Mouse (Mus musculus): ENCODE data around the gene Mapk9. TPM values are rescaled to one million over a fixed set of nuclear protein-coding genes. Genes with fewer than 3 reads are reported as not detected.
A peak's percentile ranks its signal among the peaks of the same experiment; 100 is the strongest.

Mapk9 gene
- polyA plus RNA-seq, 1 experiment from 2014 or later = 33.7 TPM

- H3K9ac ChIP-seq (ENCODE audit: low read length) = peak overlapping the region; percentile 69
- ATAC-seq (ENCODE audit: low read depth) = 0 out of 2 replicates have a peak, but pooled peaks have one; percentile 0
- peak overlapping the region; percentile 79 for H3K4me2 ChIP-seq (ENCODE audit: low read depth, low read length)
- 32% methylated on average over 11 of the region's 11 CpGs for WGBS
- peaks cover 2% of the 10 kb centered on the region; the same call in 1 of the 2 replicates for H3K36me3 ChIP-seq (ENCODE audit: control insufficient read depth, insufficient read depth, low read length)
- peak overlapping the region; percentile 29 for H3K27ac ChIP-seq (ENCODE audit: low read length)
- H3K27me3 ChIP-seq (ENCODE audit: control insufficient read depth, insufficient read depth, low read depth, low read length) = no peaks in the 10 kb centered on the region
- H3K9me3 ChIP-seq (ENCODE audit: control insufficient read depth, low read length) = no peaks in the 10 kb centered on the region
- H3K4me3 ChIP-seq (ENCODE audit: low read length) = peak overlapping the region; percentile 70
- peaks cover 17% of the 10 kb centered on the region for H3K4me1 ChIP-seq (replicated peaks; ENCODE audit: control insufficient read depth, insufficient read depth, low read length)
Observed at GRCm38 (mm10) chr11:49845958-49846357, 593 bp upstream of the Mapk9 start.

GRCm38 (mm10) chr11:49847071-49847810, 690 bp downstream of the Mapk9 start:
- Histone ChIP-seq H3K36me3 (ENCODE audit: control insufficient read depth, insufficient read depth, low read length) (peaks cover 2% of the 10 kb centered on the region; the same call in 1 of the 2 replicates), H3K4me2 (ENCODE audit: low read depth, low read length) (peak overlapping the region; percentile 79), H3K4me3 (ENCODE audit: low read length) (peak overlapping the region; percentile 70), H3K4me1 (replicated peaks; ENCODE audit: control insufficient read depth, insufficient read depth, low read length) (peaks cover 17% of the 10 kb centered on the region), H3K9me3 (ENCODE audit: control insufficient read depth, low read length) (no peaks in the 10 kb centered on the region), H3K27me3 (ENCODE audit: control insufficient read depth, insufficient read depth, low read depth, low read length) (no peaks in the 10 kb centered on the region), H3K27ac (ENCODE audit: low read length) (peak overlapping the region; percentile 89), H3K9ac (ENCODE audit: low read length) (peak overlapping the region; percentile 83)
- ATAC-seq (ENCODE audit: low read depth) = 0 out of 2 replicates have a peak, but pooled peaks have one; percentile 0
- 6% methylated on average over 29 of the region's 29 CpGs for WGBS

GRCm38 (mm10) chr11:49847811-49848078, 1.2 kb downstream of the Mapk9 start:
- Histone ChIP-seq H3K9ac (ENCODE audit: low read length) (peak overlapping the region; percentile 83), H3K9me3 (ENCODE audit: control insufficient read depth, low read length) (no peaks in the 10 kb centered on the region), H3K4me3 (ENCODE audit: low read length) (peak overlapping the region; percentile 70), H3K4me1 (replicated peaks; ENCODE audit: control insufficient read depth, insufficient read depth, low read length) (peaks cover 17% of the 10 kb centered on the region), H3K4me2 (ENCODE audit: low read depth, low read length) (peak overlapping the region; percentile 79), H3K27ac (ENCODE audit: low read length) (no peak overlapping the region; the same call in 1 of the 2 replicates), H3K27me3 (ENCODE audit: control insufficient read depth, insufficient read depth, low read depth, low read length) (no peaks in the 10 kb centered on the region), H3K36me3 (ENCODE audit: control insufficient read depth, insufficient read depth, low read length) (peaks cover 2% of the 10 kb centered on the region; the same call in 1 of the 2 replicates)
- no peak for ATAC-seq (ENCODE audit: low read depth)
- WGBS = 64% methylated on average over 2 of the region's 2 CpGs

- Histone ChIP-seq H3K27ac (ENCODE audit: low read length) (0 out of 2 replicates have a peak overlapping the region, but pooled peaks have one; percentile 12), H3K4me1 (replicated peaks; ENCODE audit: control insufficient read depth, insufficient read depth, low read length) (peaks cover 17% of the 10 kb centered on the region), H3K27me3 (ENCODE audit: control insufficient read depth, insufficient read depth, low read depth, low read length) (no peaks in the 10 kb centered on the region), H3K9ac (ENCODE audit: low read length) (peak overlapping the region; percentile 42), H3K4me2 (ENCODE audit: low read depth, low read length) (peak overlapping the region; percentile 30; the same call in 1 of the 2 replicates), H3K4me3 (ENCODE audit: low read length) (no peak overlapping the region), H3K9me3 (ENCODE audit: control insufficient read depth, low read length) (no peaks in the 10 kb centered on the region), H3K36me3 (ENCODE audit: control insufficient read depth, insufficient read depth, low read length) (peaks cover 2% of the 10 kb centered on the region; the same call in 1 of the 2 replicates)
- WGBS = 60% methylated on average over 4 of the region's 4 CpGs
- no peak for ATAC-seq (ENCODE audit: low read depth)
Observed at GRCm38 (mm10) chr11:49848080-49848815, 1.7 kb downstream of the Mapk9 start.

- no peaks in the 10 kb centered on the region for H3K27me3 ChIP-seq (ENCODE audit: control insufficient read depth, insufficient read depth, low read depth, low read length)
- no peaks in the 10 kb centered on the region for H3K9me3 ChIP-seq (ENCODE audit: control insufficient read depth, low read length)
- H3K27ac ChIP-seq (ENCODE audit: low read length) = no peak overlapping the region
- no peak overlapping the region for H3K4me3 ChIP-seq (ENCODE audit: low read length)
- peaks cover 17% of the 10 kb centered on the region for H3K4me1 ChIP-seq (replicated peaks; ENCODE audit: control insufficient read depth, insufficient read depth, low read length)
- ATAC-seq (ENCODE audit: low read depth) = no peak
- H3K4me2 ChIP-seq (ENCODE audit: low read depth, low read length) = no peak overlapping the region
- no peak overlapping the region for H3K9ac ChIP-seq (ENCODE audit: low read length)
- 79% methylated on average over 7 of the region's 7 CpGs for WGBS
- H3K36me3 ChIP-seq (ENCODE audit: control insufficient read depth, insufficient read depth, low read length) = peaks cover 3% of the 10 kb centered on the region; the same call in 1 of the 2 replicates
Observed at GRCm38 (mm10) chr11:49850331-49850730, 3.8 kb downstream of the Mapk9 start.

GRCm38 (mm10) chr11:49855144-49855543, 8.6 kb downstream of the Mapk9 start:
- H3K9ac ChIP-seq (ENCODE audit: low read length) = no peak overlapping the region
- H3K4me3 ChIP-seq (ENCODE audit: low read length) = no peak overlapping the region
- no peak overlapping the region for H3K4me2 ChIP-seq (ENCODE audit: low read depth, low read length)
- no peaks in the 10 kb centered on the region for H3K4me1 ChIP-seq (replicated peaks; ENCODE audit: control insufficient read depth, insufficient read depth, low read length)
- no peaks in the 10 kb centered on the region for H3K9me3 ChIP-seq (ENCODE audit: control insufficient read depth, low read length)
- H3K27ac ChIP-seq (ENCODE audit: low read length) = no peak overlapping the region
- ATAC-seq (ENCODE audit: low read depth) = no peak
- H3K27me3 ChIP-seq (ENCODE audit: control insufficient read depth, insufficient read depth, low read depth, low read length) = no peaks in the 10 kb centered on the region
- 75% methylated on average over 5 of the region's 5 CpGs for WGBS
- H3K36me3 ChIP-seq (ENCODE audit: control insufficient read depth, insufficient read depth, low read length) = peaks cover 6% of the 10 kb centered on the region; the same call in 1 of the 2 replicates

- Histone ChIP-seq H3K36me3 (ENCODE audit: control insufficient read depth, insufficient read depth, low read length) (0 out of 2 replicates have a peak, but pooled peaks cover 3% of the 10 kb centered on the region), H3K4me2 (ENCODE audit: low read depth, low read length) (no peak overlapping the region), H3K27ac (ENCODE audit: low read length) (no peak overlapping the region), H3K4me3 (ENCODE audit: low read length) (no peak overlapping the region), H3K27me3 (ENCODE audit: control insufficient read depth, insufficient read depth, low read depth, low read length) (no peaks in the 10 kb centered on the region), H3K4me1 (replicated peaks; ENCODE audit: control insufficient read depth, insufficient read depth, low read length) (0 out of 2 replicates have a peak, but pooled peaks cover 2% of the 10 kb centered on the region), H3K9me3 (ENCODE audit: control insufficient read depth, low read length) (no peaks in the 10 kb centered on the region), H3K9ac (ENCODE audit: low read length) (no peak overlapping the region)
- ATAC-seq (ENCODE audit: low read depth) = no peak
- 89% methylated on average over 4 of the region's 4 CpGs for WGBS
Observed at GRCm38 (mm10) chr11:49861139-49861538, 14.6 kb downstream of the Mapk9 start.

- Histone ChIP-seq H3K4me3 (ENCODE audit: low read length) (no peak overlapping the region), H3K4me1 (replicated peaks; ENCODE audit: control insufficient read depth, insufficient read depth, low read length) (0 out of 2 replicates have a peak, but pooled peaks cover 2% of the 10 kb centered on the region), H3K9me3 (ENCODE audit: control insufficient read depth, low read length) (no peaks in the 10 kb centered on the region), H3K27ac (ENCODE audit: low read length) (no peak overlapping the region), H3K27me3 (ENCODE audit: control insufficient read depth, insufficient read depth, low read depth, low read length) (no peaks in the 10 kb centered on the region), H3K36me3 (ENCODE audit: control insufficient read depth, insufficient read depth, low read length) (peaks cover 7% of the 10 kb centered on the region; the same call in 1 of the 2 replicates), H3K4me2 (ENCODE audit: low read depth, low read length) (no peak overlapping the region), H3K9ac (ENCODE audit: low read length) (no peak overlapping the region)
- ATAC-seq (ENCODE audit: low read depth) = no peak
Observed at GRCm38 (mm10) chr11:49863926-49864325, 17.4 kb downstream of the Mapk9 start.

- WGBS = 84% methylated on average over 5 of the region's 5 CpGs
- H3K4me2 ChIP-seq (ENCODE audit: low read depth, low read length) = no peak overlapping the region
- no peaks in the 10 kb centered on the region for H3K4me1 ChIP-seq (replicated peaks; ENCODE audit: control insufficient read depth, insufficient read depth, low read length)
- H3K27ac ChIP-seq (ENCODE audit: low read length) = no peak overlapping the region
- no peak for ATAC-seq (ENCODE audit: low read depth)
- no peaks in the 10 kb centered on the region for H3K9me3 ChIP-seq (ENCODE audit: control insufficient read depth, low read length)
- H3K36me3 ChIP-seq (ENCODE audit: control insufficient read depth, insufficient read depth, low read length) = peaks cover 12% of the 10 kb centered on the region
- no peak overlapping the region for H3K4me3 ChIP-seq (ENCODE audit: low read length)
- no peaks in the 10 kb centered on the region for H3K27me3 ChIP-seq (ENCODE audit: control insufficient read depth, insufficient read depth, low read depth, low read length)
- H3K9ac ChIP-seq (ENCODE audit: low read length) = no peak overlapping the region
Observed at GRCm38 (mm10) chr11:49867320-49867719, 20.8 kb downstream of the Mapk9 start.

Measured in lung, embryonic 16.5 days (tissue).